In the genomic region with DNA sequence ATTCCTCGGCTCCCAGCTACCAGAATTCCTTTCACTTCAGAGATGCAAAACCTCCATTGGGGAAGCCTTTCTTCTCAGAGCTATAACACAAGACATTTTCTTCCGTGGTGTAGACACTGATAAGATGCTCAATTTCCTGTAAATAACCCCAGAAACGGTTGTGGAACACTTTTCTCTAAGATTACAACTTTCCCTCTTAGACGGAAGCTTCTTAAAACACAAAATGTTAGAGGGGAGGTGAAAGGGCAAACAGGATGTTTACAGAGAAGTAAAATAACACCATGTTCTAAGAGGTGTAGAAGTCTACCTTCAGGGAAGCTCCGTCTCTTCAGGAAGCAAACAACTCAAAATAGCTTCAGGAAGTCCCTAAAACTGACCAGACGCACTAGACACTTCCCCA, we compare ENCODE assay signal across 19 mouse cellular contexts.
"Had no signal": no experiment of that assay in that cellular context is flagged by ENCODE, and none has a peak within 500 bp of the region (broad histone marks: within the 10 kb centered on the region; RNA-seq: fewer than 3 reads in every experiment).

No protein-coding gene starts in this region.

- H3K4me1 ChIP-seq: limb, embryonic 10.5 days; limb, embryonic 13.5 days; liver, embryonic 15.5 days; midbrain, embryonic 12.5 days had no signal

- H3K27me3 ChIP-seq: limb, embryonic 13.5 days; liver, embryonic 12.5 days; liver, embryonic 15.5 days; lung, embryonic 15.5 days had no signal

- DNase-seq: kidney, adult 18-20 months; kidney, adult 9 months; kidney, postnatal 14 days; kidney, postnatal 4 days; layer of hippocampus, adult 9-11 months; liver; lung, adult 18-20 months; lung, postnatal 10 days; lung, postnatal 36 days; thymus, adult 18-20 months; thymus, postnatal 4 days had no signal

- ATAC-seq: liver, embryonic 12.5 days; midbrain, embryonic 16.5 days had no signal

- H3K9me3 ChIP-seq: limb, embryonic 10.5 days; limb, embryonic 13.5 days; liver, embryonic 12.5 days; liver, embryonic 15.5 days; lung, embryonic 15.5 days; midbrain, embryonic 12.5 days had no signal

- H3K4me3 ChIP-seq: limb, embryonic 10.5 days; limb, embryonic 13.5 days; liver, embryonic 12.5 days; liver, embryonic 15.5 days; lung, embryonic 15.5 days; midbrain, embryonic 12.5 days; myocyte had no signal

- H3K4me2 ChIP-seq: limb, embryonic 13.5 days; liver, embryonic 12.5 days; liver, embryonic 15.5 days; lung, embryonic 15.5 days; midbrain, embryonic 12.5 days had no signal

- H3K9ac ChIP-seq: limb, embryonic 13.5 days; liver, embryonic 12.5 days; liver, embryonic 15.5 days; lung, embryonic 15.5 days; midbrain, embryonic 12.5 days had no signal

- H3K36me3 ChIP-seq: limb, embryonic 10.5 days; limb, embryonic 13.5 days; liver, embryonic 12.5 days; liver, embryonic 15.5 days; lung, embryonic 15.5 days; midbrain, embryonic 12.5 days had no signal

- H3K27ac ChIP-seq: limb, embryonic 10.5 days; limb, embryonic 13.5 days; liver, embryonic 12.5 days; liver, embryonic 15.5 days; lung, embryonic 15.5 days; midbrain, embryonic 12.5 days had no signal
